Mouse (Mus musculus): ENCODE measurements around the gene Mta3.
"Not testable (repeated sequence)": the region's sequence is repeated elsewhere in the genome, so short reads cannot be mapped to it uniquely, and the experiment has no call there.

The Mta3 gene

GRCm38 (mm10) chr17:83708891-83709290 is 2.9 kb downstream of the Mta3 start:
- no peak for DNase-seq

GRCm38 (mm10) chr17:83709517-83709916 is 3.6 kb downstream of the Mta3 start:
- DNase-seq: not testable (repeated sequence)

GRCm38 (mm10) chr17:83710639-83711038 is 4.7 kb downstream of the Mta3 start:
- no peak for DNase-seq

GRCm38 (mm10) chr17:83712341-83712740 is 6.4 kb downstream of the Mta3 start:
- DNase-seq: no peak

GRCm38 (mm10) chr17:83720449-83720848 is 14.5 kb downstream of the Mta3 start:
- DNase-seq: no peak

GRCm38 (mm10) chr17:83721157-83721556 is 15.2 kb downstream of the Mta3 start:
- no peak for DNase-seq

- DNase-seq: no peak
These were observed 17.1 kb downstream of the Mta3 start for GRCm38 (mm10) chr17:83723064-83723463.

GRCm38 (mm10) chr17:83726496-83726895 is 20.5 kb downstream of the Mta3 start:
- DNase-seq: peak; percentile 35 to 69

- DNase-seq: no peak
These were observed 21.7 kb downstream of the Mta3 start for GRCm38 (mm10) chr17:83727707-83728106.

- no peak for DNase-seq
These were observed 23.1 kb downstream of the Mta3 start for GRCm38 (mm10) chr17:83729029-83729428.

GRCm38 (mm10) chr17:83730123-83730522 is 24.2 kb downstream of the Mta3 start:
- no peak for DNase-seq

- peak; percentile 38 to 59 for DNase-seq
These were observed 26.2 kb downstream of the Mta3 start for GRCm38 (mm10) chr17:83732166-83732629.

GRCm38 (mm10) chr17:83732801-83733200 is 26.8 kb downstream of the Mta3 start:
- peak; percentile 67 to 77 for DNase-seq

GRCm38 (mm10) chr17:83736701-83737100 is 30.7 kb downstream of the Mta3 start:
- DNase-seq: no peak

GRCm38 (mm10) chr17:83737775-83738174 is 31.8 kb downstream of the Mta3 start:
- no peak for DNase-seq

GRCm38 (mm10) chr17:83740135-83740676 is 34.2 kb downstream of the Mta3 start:
- DNase-seq: no peak

- no peak for DNase-seq
These were observed 35.3 kb downstream of the Mta3 start for GRCm38 (mm10) chr17:83741243-83741642.

GRCm38 (mm10) chr17:83744231-83744824 is 38.4 kb downstream of the Mta3 start:
- no peak for DNase-seq

GRCm38 (mm10) chr17:83747405-83748160 is 41.6 kb downstream of the Mta3 start:
- DNase-seq: no peak

- no peak for DNase-seq
These were observed 44.4 kb downstream of the Mta3 start for GRCm38 (mm10) chr17:83750216-83750950.

- DNase-seq: no peak
These were observed 47.3 kb downstream of the Mta3 start for GRCm38 (mm10) chr17:83753112-83753899.

GRCm38 (mm10) chr17:83758096-83758495 is 52.1 kb downstream of the Mta3 start:
- DNase-seq: no peak

GRCm38 (mm10) chr17:83759547-83759946 is 53.6 kb downstream of the Mta3 start:
- no peak for DNase-seq
